Mouse (Mus musculus): Measurements from ENCODE around the gene Irak3. TPM values are rescaled to one million over a fixed set of nuclear protein-coding genes. Genes with fewer than 3 reads are reported as not detected.
"Not testable (repeated sequence)": the region's sequence is repeated elsewhere in the genome, so short reads cannot be mapped to it uniquely, and the experiment has no call there.

Irak3 gene
- total RNA-seq, 2 experiments from 2014 or later, result 3.4 TPM

DNA sequence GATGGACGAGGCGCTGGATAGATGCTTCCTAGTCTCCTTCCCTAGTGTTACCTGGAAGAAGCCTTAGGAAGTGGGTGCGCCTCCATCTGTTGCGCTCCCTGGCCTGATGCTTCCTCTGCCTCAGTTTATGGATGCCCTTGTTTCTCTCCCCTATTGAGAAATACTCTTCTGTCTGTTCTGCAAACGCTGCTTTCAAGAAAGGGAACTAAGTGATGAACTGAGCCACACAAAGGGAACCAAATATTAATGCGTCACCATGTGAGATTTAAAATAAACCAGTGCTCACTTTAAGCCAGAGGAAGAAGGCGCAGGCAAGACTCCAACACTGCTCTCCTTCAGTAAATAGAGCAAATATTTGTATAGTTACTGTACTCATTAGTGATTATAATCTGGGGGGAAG is 38.4 kb downstream of the Irak3 start:
- DNase-seq, result no peak

DNA sequence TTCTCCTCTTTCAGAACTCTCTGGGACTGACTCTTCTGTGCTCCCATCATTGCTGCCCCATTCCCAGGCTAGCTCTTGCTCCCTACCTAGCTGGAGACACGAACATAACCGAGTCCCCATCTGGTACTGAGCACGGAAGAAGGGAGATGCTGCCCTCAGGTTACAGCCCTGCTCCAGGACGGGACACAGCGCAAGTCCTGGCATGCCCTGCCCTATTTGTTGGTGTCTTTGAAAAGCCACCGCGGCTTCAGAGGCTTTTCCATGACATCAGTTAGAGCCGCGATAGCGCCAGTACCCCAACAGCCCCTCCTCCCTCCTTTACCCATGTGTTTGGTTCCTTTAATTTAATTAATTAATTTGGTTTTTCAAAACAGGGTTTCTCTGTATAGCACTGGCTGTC is 39.1 kb downstream of the Irak3 start:
- DNase-seq, result no peak

DNA sequence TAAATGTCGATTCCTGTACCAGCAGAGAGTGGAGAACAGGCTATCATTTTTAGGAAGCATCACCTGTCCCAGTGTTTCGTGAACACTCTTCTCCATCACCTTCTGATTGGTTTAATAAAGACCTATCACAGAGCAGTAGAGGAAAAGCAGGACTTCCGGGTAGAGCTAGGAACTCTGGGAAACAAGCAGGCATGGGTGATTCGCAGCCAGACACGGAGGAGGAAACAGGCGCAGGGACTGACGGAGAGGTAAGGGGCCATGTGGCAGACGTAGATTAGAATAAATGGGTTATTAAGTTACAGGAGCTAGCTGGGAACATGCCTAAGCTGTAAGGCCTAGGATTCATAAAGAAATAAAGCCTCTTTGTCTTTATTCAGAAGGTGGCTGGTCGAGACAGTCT is 41.4 kb downstream of the Irak3 start:
- no peak for DNase-seq

DNA sequence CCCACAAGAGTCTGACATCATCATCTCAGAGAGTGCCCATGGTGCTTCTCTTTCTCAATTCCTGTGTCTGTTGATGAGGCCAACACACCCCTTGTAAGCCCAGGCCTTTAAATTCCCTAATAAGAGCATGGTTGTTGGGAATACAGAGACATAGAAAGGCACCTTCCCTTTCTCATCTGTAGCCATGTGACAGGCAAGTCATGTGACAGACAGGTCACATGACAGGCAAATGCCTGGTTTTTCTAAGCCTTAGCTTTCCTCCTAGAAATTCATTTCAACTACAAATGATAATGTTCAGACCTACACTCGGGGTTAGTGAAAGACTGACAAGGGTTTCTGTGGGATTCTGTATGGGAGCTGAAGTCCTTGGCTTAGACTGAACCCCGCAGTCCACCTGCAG is 48.0 kb downstream of the Irak3 start:
- no peak for DNase-seq

DNA sequence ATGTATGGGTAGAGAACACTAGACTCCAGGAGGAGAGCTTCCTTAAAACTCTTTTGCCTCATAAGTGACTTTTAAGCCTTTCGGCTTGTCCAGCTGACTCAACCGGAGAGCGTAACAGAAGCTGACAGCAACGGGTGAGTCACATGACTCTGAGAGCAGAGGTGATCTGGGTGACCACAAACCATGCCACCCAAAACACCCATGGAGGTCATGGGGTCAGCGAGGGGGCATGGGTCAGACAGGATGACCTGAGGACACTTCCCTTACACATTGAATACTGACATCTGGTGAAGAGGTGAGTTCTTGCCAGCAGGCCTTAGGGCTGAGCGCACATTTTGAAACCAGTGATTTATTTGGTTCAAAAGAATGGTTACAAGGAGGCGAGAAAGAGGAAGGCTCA is 50.3 kb downstream of the Irak3 start:
- no peak for DNase-seq

DNA sequence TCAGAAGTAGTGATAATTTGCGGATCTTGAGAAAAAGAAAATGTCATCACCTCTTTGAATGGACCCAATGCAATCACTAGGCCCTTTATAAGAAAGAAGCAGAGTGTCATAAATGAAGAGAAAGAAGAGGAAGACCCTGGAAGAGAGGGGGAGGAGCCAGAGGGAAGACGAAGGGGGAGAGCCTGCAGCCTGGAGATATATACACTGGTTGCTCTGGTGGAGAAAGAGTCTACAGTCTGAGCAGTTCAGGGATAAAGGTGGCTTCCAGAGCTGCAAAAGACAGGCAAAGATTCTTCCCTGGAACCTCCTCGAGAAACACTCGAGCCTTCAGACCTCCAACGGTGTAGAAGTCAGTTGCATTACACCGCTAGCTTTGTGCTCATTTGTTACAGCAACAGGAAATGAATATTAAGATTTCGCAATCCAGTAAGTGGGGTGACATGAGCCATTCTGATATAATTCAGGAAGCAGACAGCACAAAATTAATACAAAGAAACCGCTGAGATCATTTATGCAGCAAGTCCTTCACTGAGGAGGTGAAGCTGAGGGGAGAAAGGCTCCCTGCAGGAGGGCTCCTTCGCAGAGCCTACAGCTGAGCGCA is 60.9 kb downstream of the Irak3 start:
- DNase-seq, result no peak

DNA sequence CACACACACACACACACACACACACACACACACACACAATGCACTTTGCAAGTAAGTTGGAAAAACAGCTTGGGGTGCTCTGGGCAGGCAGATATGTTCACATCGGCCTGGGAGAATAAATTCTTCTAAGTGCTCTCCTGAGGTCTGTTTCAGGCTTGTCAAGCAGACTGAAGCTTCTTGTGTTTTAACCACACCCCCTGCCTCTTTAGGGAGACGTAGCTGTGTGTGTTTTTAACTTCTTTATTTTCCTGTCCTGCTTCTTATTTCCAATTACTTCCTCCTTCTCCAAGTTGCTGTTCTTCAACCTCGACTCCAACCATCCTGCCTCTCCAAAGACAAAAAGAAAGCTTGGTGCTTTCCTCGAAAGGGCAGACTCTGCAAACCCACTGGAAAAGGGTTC is 61.7 kb downstream of the Irak3 start:
- DNase-seq, result no peak

DNA sequence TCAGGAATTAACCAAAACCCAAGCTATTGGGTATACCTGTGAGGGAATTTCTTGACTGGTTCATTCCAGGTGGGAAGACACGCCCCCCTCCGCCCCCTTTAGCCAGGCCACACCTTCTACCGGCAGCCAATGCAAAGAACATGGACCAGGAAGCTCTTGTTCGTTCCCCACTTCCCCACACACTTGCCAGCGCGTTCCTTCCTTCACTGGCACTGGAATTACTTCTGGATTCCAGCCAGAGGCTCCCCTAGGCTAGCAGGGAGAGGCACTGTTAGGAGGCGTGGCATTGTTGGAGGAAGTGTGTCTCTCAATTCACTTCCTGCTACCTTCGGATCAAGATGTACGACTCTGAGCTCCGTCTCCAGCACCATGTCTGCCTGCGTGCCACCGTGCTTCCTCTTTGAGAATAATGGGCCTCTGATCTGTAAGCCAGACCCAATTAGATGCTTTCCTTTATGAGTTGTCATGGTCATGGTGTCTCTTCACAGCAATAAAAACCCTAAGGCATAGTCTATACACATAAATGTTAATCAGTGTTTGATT is 65.8 kb downstream of the Irak3 start:
- no peak for DNase-seq

DNA sequence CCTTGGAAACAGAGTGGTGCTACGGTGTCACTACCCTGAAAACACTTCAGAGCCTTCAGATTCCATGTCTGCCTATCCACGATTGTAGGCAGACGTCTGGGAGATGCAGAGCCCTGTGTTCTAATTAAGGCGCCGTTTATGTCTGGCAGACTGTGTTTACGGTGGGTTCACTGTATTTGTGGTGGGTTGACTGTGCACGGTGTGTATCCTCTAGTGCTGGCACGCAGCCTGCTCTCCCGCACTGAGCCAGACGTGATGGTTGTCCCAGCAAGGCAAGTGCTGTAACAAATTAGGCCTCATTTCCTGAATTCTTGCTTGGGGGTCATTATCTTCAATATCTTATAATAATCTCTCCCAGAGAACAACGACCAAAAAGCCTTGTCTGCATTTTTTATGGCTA is 68.2 kb downstream of the Irak3 start:
- DNase-seq, result no peak

DNA sequence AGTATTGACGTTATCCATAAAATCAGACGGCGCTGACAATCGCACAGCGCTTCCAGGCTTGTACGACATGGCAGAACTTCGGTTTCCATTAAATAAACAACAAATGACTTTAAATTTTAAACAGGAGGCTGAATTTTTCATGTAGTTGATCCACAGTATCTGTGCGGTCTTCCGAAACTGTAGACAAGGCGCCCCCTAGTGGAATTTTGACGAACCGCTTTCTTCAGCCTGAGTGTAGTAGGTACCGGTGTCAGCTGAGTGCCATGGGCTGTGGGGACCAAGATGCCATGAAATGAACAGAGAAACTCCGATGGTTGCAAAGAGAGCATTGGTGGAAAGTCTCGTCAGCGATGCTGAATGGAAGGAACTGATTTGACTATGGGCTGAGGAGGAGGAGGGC is 71.3 kb downstream of the Irak3 start:
- peak; percentile 32 for DNase-seq

DNA sequence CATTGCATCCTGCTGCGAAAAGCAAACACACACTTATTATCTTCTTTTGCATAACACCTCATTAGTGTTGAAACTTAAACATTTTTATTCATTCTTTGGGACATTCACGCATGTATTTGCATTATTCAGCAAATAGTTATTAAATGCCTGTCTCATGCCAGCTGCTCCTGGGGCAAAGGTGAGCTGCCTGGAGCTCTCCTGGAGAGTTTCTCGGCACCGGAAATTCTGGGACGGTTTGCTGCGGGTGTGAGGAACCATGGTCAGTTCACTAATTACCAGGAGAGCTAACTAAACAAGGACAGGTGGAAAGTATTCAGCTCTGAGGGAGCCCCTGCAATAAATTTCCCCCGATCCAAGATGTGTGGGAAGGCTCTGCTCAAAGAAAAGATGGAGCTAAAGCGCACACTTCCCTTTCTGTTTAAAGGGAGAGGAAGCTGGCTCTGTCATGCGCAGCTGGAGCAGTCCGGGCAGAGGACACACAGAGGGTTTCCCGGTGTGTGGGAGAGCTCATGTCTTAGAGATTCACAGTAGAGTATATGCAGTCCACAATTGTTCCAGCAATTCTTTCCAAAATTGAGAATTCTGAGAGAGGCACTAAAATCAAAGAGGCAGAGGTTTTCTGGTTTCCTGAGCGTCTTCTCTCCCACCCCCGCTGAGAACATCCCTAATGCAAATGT is 73.2 kb downstream of the Irak3 start:
- no peak for DNase-seq

DNA sequence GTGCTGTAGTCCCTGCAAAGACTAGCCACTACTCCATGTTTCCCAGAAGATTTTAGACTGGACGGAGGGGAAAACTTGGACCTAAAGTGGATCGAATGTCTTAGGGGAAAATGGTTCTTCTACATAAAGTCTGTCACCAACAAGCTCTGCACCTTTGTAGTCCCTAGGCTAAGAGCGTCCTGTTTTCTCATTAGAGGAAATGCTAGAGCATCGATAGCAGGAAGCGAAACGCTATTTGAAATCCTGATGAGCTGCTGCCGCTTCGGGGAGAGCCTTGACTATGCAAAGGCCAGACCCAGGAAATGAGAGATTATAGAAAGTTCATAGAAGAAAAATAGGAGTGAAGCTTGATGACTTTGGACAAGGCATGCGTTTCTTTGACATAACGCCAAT is 76.5 kb downstream of the Irak3 start:
- DNase-seq, result no peak

DNA sequence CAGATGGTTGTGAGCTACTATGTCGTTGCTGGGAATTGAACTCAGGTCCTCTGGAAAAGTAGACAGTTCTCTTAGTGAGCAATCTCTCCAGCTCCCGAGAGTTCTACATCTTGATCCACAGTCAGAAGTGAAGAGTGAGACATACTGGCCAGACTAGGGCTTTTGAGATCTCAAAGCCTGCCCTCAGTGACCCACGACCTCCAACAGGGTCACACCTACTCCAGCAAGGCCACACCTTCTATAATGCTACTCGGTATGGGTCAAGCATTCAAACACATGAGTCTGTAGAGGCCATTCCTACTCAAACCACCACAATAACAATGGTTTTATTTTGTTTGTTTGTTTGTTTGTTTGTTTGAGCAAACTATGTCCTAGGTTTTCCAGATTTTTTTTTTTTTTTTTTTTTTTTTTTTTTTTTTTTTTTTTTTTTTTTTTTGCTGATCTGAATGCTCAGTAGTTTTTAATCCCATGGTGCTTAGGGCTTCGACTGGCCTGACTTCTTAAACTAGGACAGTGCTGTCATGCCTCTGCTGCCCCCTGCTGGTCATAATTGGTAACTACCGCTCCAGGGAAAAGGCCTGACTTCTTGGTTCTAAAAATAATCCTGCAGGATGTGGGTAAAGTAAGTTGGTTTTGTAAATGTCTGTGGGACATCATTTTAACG is 77.0 kb downstream of the Irak3 start:
- peak; percentile 85 for DNase-seq

DNA sequence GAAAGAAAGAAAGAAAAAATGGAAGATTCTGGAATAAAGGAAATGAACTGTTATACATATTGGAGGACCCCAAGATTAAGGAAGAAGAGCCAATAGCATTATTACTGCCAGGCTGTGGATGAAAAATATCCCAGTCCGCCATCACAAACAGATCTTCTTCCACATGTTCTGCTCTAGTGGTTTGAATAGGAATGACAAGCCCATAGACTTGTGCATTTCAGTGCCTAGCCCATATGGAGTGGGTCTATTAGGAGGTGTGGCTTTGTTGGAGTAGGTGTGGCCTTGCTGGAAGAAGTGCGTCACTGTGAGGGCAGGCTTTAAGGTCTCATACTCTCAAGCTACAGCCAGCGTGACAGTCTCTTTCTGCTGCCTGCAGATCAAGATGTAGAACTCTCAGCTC is 78.2 kb downstream of the Irak3 start:
- DNase-seq, result no peak

DNA sequence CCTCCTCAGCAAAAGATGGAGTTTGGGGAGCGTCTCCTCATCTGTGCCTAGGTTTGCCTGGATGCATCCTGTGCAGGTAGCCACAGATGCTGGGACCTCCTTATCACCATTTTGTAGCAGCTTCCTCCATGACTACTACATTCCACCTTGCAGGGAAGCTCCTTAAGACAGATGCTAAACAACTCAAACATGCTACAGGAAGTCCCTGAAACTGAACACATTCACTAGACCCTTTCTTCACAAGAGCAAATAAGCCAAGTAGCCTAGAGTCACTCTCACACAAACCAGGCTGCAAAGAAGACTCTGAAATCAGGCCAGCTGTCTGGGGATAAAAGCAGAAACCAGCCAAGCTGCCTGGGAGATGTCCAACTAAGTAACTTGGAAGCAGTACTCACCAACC is 86.7 kb downstream of the Irak3 start:
- no peak for DNase-seq

DNA sequence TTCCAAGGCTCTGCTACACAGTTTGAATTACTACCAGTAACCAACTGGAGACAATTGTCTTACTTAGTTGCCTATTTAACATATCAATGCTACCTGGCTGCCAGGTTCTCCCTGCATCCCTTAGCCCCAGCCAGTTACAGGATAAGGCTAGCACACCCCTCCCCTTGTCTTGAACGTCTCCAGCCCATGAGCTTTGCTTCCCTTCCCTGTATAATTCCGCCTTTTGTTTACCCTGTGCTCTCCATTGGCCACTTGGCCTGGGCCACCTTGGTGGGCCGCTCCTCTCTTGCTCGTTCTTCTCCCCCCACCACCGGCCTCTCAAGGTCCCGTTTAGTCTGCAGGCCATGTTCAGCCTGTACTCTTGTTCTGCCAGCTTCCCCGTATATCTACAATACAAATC is 87.4 kb downstream of the Irak3 start:
- DNase-seq, result no peak

DNA sequence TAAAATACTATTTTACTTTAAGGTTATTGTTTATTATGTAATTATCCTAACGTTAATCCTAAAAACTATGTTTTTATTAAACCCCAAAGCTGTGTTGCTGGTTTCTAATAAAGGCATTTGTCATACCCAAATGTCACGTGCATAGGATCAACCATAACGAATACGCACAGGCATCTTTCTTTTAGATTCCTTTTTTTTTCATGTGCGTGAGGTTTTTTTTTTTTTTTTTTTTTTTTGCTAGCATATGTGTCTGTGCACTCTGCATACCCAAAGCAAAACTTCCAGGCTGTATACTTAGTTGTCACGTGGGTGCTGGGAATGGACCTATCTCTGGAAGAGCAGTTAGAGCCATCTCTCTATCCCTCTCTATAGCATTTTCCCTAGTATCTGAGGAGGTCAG is 88.0 kb downstream of the Irak3 start:
- DNase-seq, result no peak

DNA sequence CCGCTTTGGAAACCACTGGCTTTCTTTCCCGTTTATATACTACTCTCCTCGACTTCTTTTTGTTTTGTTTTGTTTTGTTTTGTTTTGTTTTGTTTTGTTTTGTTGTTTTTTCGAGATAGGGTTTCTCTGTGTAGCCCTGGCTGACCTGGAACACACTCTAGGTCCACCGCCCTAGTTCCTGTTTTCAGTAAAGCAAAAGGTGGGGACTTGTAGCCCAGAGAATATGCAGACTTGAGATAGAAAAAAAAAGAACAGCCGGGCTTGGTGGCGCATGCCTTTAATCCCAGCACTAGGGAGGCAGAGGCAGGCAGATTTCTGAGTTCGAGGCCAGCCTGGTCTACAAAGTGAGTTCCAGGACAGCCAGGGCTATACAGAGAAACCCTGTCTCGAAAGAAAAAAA is 88.4 kb downstream of the Irak3 start:
- DNase-seq, result not testable (repeated sequence)

DNA sequence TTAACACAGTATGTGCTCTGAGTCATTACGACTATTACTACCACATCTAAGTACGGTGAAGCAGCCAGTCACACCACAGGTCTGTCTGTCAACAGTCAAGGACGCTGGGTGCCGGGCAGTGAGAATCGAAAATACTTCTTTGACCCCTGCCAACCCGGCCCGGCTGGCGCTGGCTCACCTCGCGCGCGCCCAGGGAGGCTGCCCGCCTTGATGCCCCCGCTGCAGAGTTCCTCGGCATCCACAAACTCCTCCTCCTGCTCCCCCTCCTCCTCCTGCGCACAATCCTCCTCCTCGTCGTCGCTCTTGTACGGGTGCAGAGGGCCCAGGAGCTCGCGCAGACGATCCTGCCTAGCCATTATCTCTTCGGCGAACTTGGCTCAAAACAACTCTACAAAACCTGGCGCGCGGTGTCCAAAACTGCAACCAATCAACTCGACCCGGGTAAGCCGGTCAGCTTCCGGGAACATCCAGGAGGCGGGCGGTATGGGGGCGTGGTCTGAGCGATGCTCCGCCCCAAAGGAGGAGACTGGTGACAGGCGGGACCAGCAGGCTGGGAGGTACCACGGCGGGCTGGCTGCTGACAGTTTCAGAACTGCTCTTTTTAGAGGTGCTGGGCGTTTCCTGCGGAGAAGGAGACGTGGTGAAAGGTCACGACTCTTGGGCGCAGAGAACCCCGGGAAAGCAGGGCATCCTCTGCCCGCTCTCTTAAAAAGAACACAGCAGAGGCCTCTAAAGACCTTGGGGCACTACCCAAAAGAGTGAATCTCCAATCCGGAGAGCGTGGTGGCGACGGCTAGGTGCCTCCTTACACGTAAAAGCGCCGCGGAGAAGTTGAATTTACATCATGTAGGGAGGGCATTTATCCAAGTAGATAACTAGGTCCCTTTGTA is 89.2 kb downstream of the Irak3 start, which contains the start of gene Helb:
Gene Helb, minus strand, starts transcription at position 481 of the 890 bp plus-strand sequence.
- peak; percentile 99 for DNase-seq

DNA sequence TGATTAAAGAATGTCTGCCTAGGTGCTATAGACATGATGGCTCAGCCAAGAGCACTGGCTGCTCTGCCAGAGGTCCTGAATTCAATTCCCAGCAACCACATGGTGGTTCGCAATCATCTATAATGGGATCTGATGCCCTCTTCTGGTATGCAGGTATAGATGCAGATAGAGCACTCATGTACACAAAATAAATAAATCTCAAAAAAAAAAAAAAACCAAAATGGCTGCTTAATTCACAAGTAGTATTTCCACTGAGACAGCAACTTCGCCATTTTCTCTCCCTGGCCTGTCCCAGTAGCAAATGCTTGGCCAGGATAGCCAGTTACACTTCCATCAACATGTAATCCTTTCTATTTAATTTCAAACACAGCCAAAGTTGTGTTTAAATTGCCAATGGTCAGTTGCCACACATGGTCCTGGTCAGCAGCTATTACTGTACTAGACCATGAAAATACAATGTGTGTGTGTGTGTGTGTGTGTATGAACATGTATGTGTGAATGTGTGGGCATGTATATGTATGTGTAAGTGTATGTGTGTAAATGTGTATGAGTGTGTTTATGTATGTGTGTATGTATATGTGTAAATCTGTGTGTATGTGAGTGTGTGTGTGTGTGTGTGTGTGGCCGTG is 90.1 kb downstream of the Irak3 start:
- no peak for DNase-seq

DNA sequence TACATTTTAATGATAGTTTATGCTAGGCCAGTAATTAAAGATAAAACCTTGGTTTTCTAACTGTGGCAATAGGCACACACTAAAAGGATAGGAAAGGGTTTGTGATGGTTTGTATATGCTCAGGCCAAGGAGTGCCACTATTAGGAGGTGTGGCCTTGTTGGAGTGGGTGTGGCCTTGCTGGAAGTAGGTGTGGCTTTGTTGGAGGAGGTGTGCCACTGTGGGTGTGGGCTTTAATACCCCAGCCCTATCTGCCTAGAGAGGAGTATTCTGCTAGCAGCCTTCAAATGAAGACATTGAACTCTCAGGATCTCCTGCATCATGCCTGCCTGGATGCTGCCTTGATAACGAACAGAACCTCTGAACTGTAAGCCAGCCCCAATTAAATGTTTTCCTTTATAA is 101.1 kb downstream of the Irak3 start:
- no peak for DNase-seq

DNA sequence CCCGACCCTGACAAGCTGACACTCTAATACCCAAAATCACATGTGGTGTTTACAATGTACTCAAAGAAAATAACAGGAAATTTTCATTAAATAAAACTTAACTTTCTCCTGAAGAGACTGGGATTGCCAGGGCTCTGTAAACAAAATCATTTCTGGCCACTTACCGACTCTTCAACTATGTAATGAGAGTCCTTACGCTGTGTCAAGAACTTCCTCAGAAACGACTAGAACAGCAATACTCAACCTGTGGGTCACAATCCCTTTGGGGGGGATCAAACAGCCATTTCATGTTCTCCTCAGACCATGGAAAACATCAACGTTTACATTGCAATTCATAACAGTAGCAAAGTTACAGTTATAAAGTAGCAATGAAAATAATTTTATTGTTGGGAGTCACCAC is 104.4 kb downstream of the Irak3 start:
- no peak for DNase-seq

All from gastrocnemius, postnatal 10 days (tissue).